Mouse (Mus musculus) hindbrain, embryonic 16.5 days (tissue): ENCODE results near the gene Trim34a. TPM values are rescaled to one million over a fixed set of nuclear protein-coding genes. Genes with fewer than 3 reads are reported as not detected.

ENCODE experiments used
- polyA plus RNA-seq: library from polyadenylated mRNA; unstranded; fragments of >200 nt; fragmentation: Nextera tagmentation; extraction: Ambion mirVana; gene quantifications from 2 replicates; pipeline ENCODE4 v1.2.1, GENCODE M21; 2015

The Trim34a gene
- polyA plus RNA-seq, 1 experiment from 2014 or later, result 1.2 TPM

Other genes with a start within 250 kb of the Trim34a start
- gene Olfr638, start 245.7 kb upstream of the Trim34a start, polyA plus RNA-seq, result not detected in 2 replicates
- 0.03 TPM in 1 of 2 replicates, not detected in the other for gene Olfr639, start 227.2 kb upstream of the Trim34a start, polyA plus RNA-seq
- not detected in 2 replicates for gene Olfr640, start 218.9 kb upstream of the Trim34a start, polyA plus RNA-seq
- not detected in 2 replicates for gene Olfr641, start 209.0 kb upstream of the Trim34a start, polyA plus RNA-seq
- not detected in 2 replicates for gene Olfr642, start 191.8 kb upstream of the Trim34a start, polyA plus RNA-seq
- not detected in 2 replicates for gene 4930516K23Rik, start 183.0 kb upstream of the Trim34a start, polyA plus RNA-seq
- not detected in 2 replicates for gene Olfr644, start 172.6 kb upstream of the Trim34a start, polyA plus RNA-seq
- not detected in 2 replicates for gene Olfr645, start 159.0 kb upstream of the Trim34a start, polyA plus RNA-seq
- not detected in 2 replicates for gene Olfr646, start 139.6 kb upstream of the Trim34a start, polyA plus RNA-seq
- not detected in 2 replicates for gene Ubqln5, start 114.6 kb upstream of the Trim34a start, polyA plus RNA-seq
- gene Olfr643, start 107.1 kb upstream of the Trim34a start, polyA plus RNA-seq, result not detected in 2 replicates
- not detected in 2 replicates for gene Ubqln3, start 101.2 kb upstream of the Trim34a start, polyA plus RNA-seq
- not detected in 2 replicates for gene Ubqlnl, start 93.9 kb upstream of the Trim34a start, polyA plus RNA-seq
- not detected in 2 replicates for gene Olfm5, start 79.6 kb upstream of the Trim34a start, polyA plus RNA-seq
- gene Olfr648, start 61.1 kb upstream of the Trim34a start, polyA plus RNA-seq, result 0.45 and 0.54 TPM in 2 replicates
- not detected in 2 replicates for gene Olfr649, start 48.5 kb upstream of the Trim34a start, polyA plus RNA-seq
- 0.30 and 0.41 TPM in 2 replicates for gene Trim6, start 25.7 kb upstream of the Trim34a start, polyA plus RNA-seq
- 0.21 and 0.24 TPM in 2 replicates for gene Trim5, start 43.6 kb downstream of the Trim34a start, polyA plus RNA-seq
- 1.7 and 2.1 TPM in 2 replicates for gene Trim12a, start 71.0 kb downstream of the Trim34a start, polyA plus RNA-seq
- not detected in 2 replicates for gene Trim34b, start 85.0 kb downstream of the Trim34a start, polyA plus RNA-seq
- 1.2 and 1.4 TPM in 2 replicates for gene Trim12c, start 108.9 kb downstream of the Trim34a start, polyA plus RNA-seq
- gene Trim30b, start 125.4 kb downstream of the Trim34a start, polyA plus RNA-seq, result not detected in 2 replicates
- gene Trim30c, start 156.4 kb downstream of the Trim34a start, polyA plus RNA-seq, result 0.09 and 0.14 TPM in 2 replicates
- gene Trim30a, start 220.7 kb downstream of the Trim34a start, polyA plus RNA-seq, result 0.48 and 0.61 TPM in 2 replicates